Mouse (Mus musculus): ENCODE results near the gene Pcx. TPM values are rescaled to one million over a fixed set of nuclear protein-coding genes. Genes with fewer than 3 reads are reported as not detected.

Pcx gene
- total RNA-seq, 2 experiments from 2014 or later: 12.7 to 18.1 TPM

DNA sequence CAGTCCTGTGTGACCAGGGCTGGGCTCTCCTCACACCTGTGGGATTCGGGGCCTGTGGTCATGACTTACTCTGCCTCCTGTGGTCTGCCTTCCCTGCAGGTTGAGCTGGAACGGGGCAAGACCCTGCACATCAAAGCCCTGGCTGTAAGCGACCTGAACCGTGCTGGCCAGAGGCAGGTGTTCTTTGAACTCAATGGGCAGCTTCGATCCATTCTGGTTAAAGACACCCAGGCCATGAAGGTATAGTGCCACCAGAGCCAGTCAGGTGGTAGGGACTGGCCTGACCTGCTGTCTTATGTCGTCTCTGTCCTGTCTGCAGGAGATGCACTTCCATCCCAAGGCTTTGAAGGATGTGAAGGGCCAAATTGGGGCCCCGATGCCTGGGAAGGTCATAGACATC, 110.4 kb downstream of the Pcx start:
- DNase-seq: no peak

DNA sequence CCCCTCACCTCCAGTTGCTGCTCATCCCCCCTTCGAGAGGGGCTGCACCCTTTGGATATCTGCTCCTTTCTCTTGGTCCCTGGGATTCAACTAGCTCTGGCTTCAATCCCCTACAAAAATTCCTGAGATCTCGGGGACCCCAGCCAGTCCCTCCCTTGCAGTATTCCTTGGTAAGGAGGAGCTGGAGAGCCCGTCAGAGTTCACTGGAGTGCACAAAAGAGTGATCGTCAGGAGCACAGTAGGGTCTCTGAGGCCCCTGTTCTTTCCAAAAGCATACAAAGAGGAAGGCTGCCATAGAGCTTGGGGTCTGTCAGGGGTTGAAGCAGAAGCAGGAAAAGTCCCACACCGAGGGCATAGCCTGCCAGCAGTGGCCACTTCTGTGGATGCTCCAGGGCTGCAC, 112.5 kb downstream of the Pcx start:
- no peak for DNase-seq

DNA sequence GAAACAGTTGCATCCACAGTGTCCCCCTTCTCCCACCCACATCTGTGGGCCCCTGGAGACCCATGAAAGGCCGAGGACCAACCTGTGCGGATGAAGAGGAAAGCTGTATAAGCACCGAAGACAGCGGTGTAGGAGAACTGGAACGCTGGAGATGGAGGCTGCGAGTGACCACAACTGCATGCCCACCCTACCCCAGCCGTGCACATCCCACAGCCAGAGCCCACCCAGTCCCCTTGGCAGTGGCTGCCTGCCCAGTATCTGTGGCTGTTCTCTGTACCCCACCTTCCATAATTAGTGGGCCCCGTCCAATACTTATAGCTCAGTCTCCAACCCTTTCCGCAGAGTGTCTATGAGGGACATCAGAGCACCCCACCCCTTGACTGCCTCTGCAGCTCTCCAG, 113.1 kb downstream of the Pcx start:
- DNase-seq: no peak

DNA sequence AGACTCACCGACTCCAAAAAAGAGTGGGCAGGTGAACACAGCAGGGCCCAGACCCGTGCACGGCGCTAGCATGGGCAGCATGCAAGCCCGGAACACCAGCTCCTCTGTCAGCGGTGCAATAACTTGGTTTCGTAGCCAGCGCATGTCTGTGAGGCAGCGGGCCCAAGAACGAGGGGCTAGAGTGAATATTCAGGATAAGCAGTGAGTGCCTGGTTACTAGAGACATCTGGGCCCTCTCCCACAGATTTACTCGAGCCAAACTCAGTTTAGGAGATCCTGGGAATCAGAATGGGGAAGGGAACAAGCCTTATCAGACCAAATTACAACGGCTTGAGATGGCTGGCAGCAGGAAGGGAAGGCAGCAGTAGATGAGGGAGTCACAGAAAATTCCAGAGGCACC, 113.7 kb downstream of the Pcx start:
- DNase-seq: no peak

DNA sequence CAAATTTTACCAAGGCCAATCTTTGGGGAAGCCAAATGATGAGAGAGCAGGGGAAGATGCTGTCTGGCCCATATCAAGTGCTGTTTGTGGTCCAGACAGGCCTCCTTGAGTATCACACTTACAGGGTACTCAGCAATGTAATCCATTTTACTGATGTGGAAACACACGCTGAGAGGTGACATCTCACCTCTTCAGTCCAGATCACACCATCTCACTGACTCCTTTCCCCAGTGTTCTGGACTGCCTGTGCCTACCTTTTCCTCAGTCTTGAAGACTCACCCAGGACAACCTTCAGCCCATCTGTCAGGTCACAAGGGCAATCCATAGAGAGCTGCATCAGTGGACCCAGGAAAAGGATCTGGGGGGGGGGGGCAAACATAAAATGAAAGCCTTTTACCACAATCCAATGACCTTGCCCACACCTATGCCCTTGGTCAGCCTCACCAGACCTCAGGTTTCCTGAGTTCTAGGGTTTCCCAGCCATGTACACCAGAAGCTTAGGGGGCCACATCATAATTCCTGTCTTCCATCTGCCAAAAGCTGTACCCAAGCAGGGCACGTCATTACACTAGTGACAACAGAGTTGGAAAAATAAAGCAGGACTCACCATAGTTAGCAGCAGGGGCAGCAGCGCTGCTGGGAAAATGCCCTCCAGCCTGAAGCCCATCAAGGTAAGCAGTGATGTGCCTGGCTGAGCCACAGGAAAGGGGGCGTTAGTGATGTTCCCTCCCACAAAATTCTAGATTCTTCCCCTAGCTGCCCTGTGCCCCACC, 114.3 kb downstream of the Pcx start:
- no peak for DNase-seq

DNA sequence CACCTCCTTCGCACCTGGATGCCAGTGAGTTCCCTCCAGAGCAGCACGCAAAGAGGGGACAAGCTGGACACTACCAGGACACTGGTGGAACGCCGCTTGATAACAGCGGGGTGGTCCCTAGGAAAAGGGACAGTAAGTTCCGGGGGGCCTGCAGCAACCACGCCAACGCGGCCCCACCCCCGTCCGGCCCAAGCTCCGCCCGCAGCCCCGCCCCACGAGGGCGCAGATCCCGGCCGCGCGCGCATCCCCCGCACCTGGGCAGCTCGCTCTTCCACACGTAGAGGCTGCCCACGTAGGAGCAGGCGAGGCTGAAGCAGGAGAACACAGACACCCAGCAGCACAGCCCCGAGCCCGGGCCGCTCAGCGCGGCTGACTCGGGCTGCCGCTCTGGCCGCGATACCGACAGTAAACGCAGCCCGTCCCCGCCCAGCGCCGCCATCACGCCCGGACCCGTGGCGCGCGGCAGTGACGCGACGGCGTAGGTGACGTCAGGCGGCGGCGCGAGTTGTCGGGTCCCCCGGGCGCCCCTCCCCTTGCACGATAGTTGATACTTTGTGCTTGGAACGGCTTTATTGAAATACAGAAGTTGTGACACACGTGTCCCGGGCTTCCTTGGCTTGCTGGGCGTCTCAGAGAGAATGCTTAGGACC, 115.0 kb downstream of the Pcx start, which contains the start of gene Rce1:
TSS of gene Rce1 (minus strand) at position 463 of the 650 bp plus-strand sequence.
- DNase-seq: peak; percentile 93

DNA sequence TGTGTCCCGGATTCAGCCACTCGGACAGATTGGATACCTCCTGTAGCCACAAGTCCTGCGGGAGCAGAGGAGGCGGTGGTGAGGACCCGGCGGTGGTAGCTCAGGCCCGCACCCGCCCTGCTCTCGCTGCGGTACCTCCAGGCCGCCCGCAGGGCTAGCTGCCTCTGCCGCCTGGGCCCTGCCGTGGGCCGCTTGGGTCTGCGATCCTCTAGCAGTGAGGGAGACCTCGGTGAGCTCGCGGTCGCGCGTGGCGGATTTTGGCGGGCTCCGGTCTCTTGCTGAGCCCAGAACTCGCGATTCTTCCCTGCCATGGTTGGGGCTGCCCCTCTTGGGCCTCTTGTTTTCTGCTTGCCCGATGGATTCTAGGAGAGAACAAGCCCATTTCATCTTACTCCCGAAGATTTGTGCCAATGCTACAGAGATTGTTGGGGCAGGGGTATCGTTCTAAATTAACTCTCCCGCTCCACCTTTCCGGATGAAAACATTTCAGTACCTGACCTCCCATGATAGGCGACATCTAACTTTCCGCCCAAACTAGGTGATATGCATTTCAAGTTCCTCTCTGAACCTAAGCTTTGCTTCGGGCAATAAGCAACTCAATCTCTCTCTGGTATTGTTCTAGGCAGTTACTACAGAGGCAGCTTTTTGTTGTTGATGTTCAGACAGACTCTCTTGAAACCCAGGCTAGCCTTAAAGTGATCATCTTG, 115.7 kb downstream of the Pcx start:
- peak; percentile 50 for DNase-seq

DNA sequence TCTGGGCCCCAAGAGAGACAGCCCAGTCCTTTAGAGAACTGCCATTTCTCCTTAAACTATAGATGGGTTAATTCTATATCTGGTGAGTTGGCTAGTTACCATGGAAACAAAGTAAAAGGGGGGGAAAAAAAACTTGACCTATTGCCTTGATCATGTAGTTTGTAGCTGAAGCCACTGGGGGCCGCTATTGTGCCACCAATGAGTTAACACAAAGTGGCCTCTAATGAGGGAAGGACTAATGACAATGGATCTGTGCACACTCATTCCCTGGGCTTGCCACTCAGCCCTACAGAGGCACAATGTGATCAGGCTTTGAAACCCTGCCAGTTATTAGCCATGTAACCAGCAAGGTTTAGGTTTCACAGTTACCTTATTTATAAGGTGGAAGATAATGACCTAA, 118.5 kb downstream of the Pcx start:
- peak; percentile 62 for DNase-seq

DNA sequence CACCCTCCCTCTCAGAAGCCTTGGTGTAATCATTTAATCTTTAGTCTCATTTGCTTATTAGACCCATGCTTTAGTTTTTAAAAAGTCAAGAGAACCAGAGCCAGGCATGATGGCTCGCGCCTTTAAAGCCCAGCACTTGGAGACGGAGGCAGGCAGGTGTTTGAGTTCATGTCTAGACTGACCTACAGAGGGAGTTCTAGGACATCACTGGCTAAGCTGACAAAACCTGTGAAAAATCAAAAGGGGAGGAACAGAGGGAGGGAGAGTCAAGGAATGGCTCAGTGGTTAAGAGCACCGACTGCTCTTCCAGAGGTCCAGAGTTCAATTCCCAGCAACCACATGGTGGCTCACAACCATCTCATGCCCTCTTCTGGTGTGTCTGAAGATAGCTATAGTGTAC, 125.7 kb downstream of the Pcx start:
- DNase-seq: no peak

DNA sequence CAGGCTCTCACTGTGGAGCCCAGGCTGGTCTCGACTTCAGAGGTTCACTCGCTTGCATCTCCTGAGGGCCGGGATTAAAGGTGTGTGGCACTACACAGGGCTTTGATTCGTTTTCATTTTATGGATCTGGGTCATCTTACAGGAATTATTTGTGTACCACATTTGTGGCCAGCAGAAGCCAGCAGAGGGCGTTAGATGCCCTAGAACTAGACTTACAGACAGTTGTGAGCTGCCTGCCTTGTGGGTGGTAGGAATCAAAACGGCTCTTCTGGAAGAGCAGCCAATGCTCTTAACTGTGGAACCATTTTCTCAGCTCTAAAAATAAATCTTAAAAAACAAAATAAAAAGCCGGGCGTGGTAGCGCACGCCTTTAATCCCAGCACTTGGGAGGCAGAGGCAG, 134.0 kb downstream of the Pcx start:
- DNase-seq: no peak

DNA sequence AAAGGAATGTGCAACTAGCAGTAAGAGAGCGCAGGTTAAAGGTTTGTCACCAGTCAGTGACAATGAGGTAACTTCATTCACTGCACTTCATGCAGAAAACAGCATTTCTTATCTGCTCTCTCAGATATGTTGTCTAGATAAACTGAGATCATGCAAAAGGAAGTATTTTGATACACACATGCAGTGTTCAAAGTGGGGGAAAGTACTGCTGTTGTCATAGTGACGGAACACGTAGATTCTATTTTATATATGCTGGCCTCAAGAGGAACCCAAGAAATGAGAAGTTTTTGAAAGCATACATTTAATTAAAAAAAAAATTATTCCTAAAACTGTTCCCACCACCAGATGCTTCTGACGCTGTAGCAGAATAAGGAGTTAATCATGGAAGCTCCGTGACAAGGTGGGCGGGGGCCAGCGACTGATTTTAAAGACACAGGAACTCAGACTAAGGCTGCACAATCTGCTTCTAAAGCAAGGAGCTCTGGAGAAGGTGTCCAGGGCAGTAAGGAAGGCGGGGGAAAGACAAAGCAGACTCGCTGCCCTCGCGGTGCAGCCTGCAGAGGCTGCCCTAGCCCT, 136.7 kb downstream of the Pcx start:
- no peak for DNase-seq

DNA sequence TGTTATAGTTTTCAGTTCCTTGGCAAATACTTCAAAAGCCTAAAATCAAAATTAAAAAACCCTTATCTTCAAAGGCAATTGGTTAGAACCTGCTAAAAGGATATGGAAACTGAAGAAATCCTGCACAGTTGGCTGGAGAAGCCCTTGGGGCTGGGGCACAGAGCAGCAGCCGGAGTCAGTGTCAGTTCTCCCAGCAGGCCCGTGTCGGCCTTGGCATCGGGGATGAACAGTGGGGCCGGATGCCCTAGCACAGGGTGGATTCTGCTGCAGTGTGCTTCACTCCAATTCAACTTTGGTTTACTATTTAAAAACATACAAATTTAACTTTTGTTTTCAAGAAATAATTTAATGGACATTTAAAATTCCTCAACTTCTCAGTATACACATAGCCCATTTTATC, 147.9 kb downstream of the Pcx start:
- DNase-seq: no peak

DNA sequence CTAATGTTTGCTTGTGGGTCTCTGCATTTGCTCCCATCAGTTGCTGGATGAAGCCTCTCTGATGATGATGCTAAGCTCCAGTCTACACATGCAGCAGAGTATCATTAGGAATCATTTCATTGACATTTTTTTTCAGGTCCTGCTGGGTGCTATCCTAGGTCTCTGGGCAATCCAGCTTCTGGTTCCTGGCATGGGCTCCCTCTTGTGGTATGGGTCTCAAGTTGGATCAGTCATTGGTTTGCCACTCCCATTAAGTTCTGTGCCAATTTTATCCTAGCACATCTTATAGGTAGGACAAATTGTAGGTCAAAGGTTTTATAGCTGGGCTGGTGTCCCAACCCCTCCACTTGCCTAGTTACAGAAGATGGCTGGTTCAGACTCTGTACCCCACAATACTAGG, 156.5 kb downstream of the Pcx start:
- no peak for DNase-seq

DNA sequence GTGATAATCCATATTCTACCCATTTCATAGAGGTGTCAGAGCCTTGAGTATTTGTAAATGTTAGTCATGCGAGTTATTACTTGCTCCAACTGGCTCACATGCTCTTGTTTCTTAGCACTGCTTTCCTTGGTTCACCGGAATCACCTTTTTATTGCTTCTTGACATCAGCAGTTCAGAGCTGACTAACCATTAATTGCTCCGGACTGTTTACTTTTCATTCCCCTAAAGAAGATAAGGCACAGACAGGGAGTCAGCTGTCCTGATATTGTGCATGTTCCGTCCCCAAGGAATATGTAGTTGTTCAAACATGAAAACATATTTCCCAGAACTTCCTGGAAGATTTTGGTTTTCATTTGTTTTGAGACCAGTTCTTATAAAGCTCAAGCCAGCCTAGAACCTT, 160.5 kb downstream of the Pcx start:
- DNase-seq: no peak

Small RNA genes lying within 50 kb of the gene (microRNA-seq; reads per million reads assigned to microRNA genes)
- 0.50 to 0.95 reads per million in 2 experiments for gene Mir6986

Other genes with a start within 250 kb of the Pcx start
- 1 to 10 TPM; 4.9 to 6.3 TPM for gene Ssh3, start 241.3 kb upstream of the Pcx start, total RNA-seq (2021)
- 1 to 10 TPM; 1.2 to 1.3 TPM for gene Ankrd13d, start 227.3 kb upstream of the Pcx start, total RNA-seq (2021)
- 10 to 100 TPM; 28.1 to 41.2 TPM for gene Grk2, start 204.2 kb upstream of the Pcx start, total RNA-seq (2021)
- gene Kdm2a, start 112.2 kb upstream of the Pcx start, total RNA-seq (2021): 10 to 100 TPM; 37.8 to 51.9 TPM
- 1 to 10 TPM; 1.4 to 3.5 TPM for gene Rhod, start 71.0 kb upstream of the Pcx start, total RNA-seq (2021)
- 1 to 10 TPM; 1.2 to 1.7 TPM for gene Syt12, start 33.0 kb upstream of the Pcx start, total RNA-seq (2021)
- gene 2010003K11Rik, start 11.9 kb upstream of the Pcx start, total RNA-seq (2021): not detected
- 1 to 10 TPM; 5.1 to 7.1 TPM for gene Lrfn4, start 105.2 kb downstream of the Pcx start, total RNA-seq (2021)
- 10 to 100 TPM in 1 of 2 experiments, 1 to 10 TPM in 1; 8.8 to 10.1 TPM for gene Rce1, start 115.2 kb downstream of the Pcx start, total RNA-seq (2021)
- gene Gm960, start 188.2 kb downstream of the Pcx start, total RNA-seq (2021): 1 to 10 TPM in 1 of 2 experiments, under 1 TPM in 1; 0.20 to 1.0 TPM
- 1 to 10 TPM in 1 of 2 experiments, under 1 TPM in 1; 0.96 to 1.1 TPM for gene Sptbn2, start 200.7 kb downstream of the Pcx start, total RNA-seq (2021)
- gene Rbm4b, start 246.0 kb downstream of the Pcx start, total RNA-seq (2021): 1 to 10 TPM; 2.5 to 4.6 TPM